Mouse (Mus musculus) G1E (cell line): ENCODE results near the gene Hrk.

ENCODE experiments used
- CTCF ChIP-seq: IDR thresholded peaks from 2 replicates; pipeline ENCODE4 v1.5.1; 2012; ENCODE audit warnings: low read depth, low read length, inconsistent platforms, mixed read lengths
- GATA1 ChIP-seq: IDR thresholded peaks from 2 replicates; pipeline ENCODE4 v1.6.1; 2012; ENCODE audit warnings: borderline replicate concordance, low read length, inconsistent platforms, mixed read lengths
- GATA2 ChIP-seq: IDR thresholded peaks from 2 replicates; pipeline ENCODE4 v1.6.1; 2012; ENCODE audit warnings: low read depth, low read length, inconsistent platforms, borderline replicate concordance
- POLR2AphosphoS5 ChIP-seq: IDR thresholded peaks from 2 replicates; pipeline ENCODE4 v1.6.1; 2012; ENCODE audit warnings: low read depth, low read length, inconsistent platforms; ENCODE audit not compliant: insufficient replicate concordance
- TAL1 ChIP-seq: conservative IDR thresholded peaks from 2 replicates; pipeline ENCODE4 v1.6.1; 2012; ENCODE audit warnings: low read depth, low read length, inconsistent platforms, mixed read lengths

DNA sequence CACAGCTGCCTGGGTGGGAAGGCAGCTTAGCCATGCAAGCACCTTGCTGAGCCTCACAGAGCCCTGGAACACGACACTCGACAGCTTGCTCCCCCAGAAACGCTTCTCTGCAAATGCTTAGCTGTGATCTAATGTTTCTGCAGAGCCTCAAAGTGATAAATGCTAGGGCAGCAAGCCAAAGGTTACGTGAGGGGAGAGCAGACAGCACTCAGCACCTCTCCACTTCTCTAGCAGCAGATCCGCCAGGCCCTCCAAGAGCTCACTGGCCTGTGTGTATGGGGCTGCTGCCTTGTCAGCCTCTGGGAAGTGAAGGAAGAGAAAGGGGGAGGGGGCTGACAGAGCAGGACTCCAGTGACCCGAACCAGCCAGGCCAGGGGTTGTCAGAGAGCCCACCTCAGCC lies 36.2 kb upstream of the Hrk start:
- TF ChIP-seq CTCF = no peak
- no peak for TF ChIP-seq GATA1
- no peak for TF ChIP-seq TAL1
- TF ChIP-seq POLR2AphosphoS5 = no peak
- no peak for TF ChIP-seq GATA2
